Mouse (Mus musculus) spleen, adult 10 weeks (tissue): ENCODE results near the gene Htr1d. TPM values are rescaled to one million over a fixed set of nuclear protein-coding genes. Genes with fewer than 3 reads are reported as not detected.

ENCODE experiments used
- polyA plus RNA-seq: library from polyadenylated mRNA; stranded (reverse); fragments of 350-450 nt; fragmentation: Illumina TruSeq; extraction: RNeasy Lipid Tissue Mini Kit (QIAGEN cat#74804); gene quantifications from one replicate; pipeline ENCODE4 v1.2.3, GENCODE M21; 2015; ENCODE audit warnings: low replicate concordance; ENCODE audit not compliant: insufficient read depth

Gene Htr1d
- polyA plus RNA-seq: not detected

GRCm38 (mm10) chr4:136423224-136423623 is at the start of gene Htr1d:
Gene Htr1d, plus strand, starts transcription at chr4:136423524.

GRCm38 (mm10) chr4:136462086-136462838 is 38.9 kb downstream of the Htr1d start, which contains the start of gene 6030445D17Rik:
Gene 6030445D17Rik, plus strand, starts transcription at chr4:136462250.

GRCm38 (mm10) chr4:136469371-136469903 is 46.1 kb downstream of the Htr1d start, which contains the start of gene Luzp1:
Gene Luzp1, plus strand, starts transcription at chr4:136469761.

Other genes starting within 250 kb of the Htr1d start
- gene Asap3, start 217.2 kb upstream of the Htr1d start, polyA plus RNA-seq: 1.0 TPM
- 1.7 TPM for gene Tcea3, start 175.8 kb upstream of the Htr1d start, polyA plus RNA-seq
- 12.5 TPM for gene Zfp46, start 138.8 kb upstream of the Htr1d start, polyA plus RNA-seq
- 156 TPM for gene Hnrnpr, start 112.6 kb upstream of the Htr1d start, polyA plus RNA-seq
- gene 6030445D17Rik, start 38.7 kb downstream of the Htr1d start, polyA plus RNA-seq: 0.80 TPM
- gene Luzp1, start 46.2 kb downstream of the Htr1d start, polyA plus RNA-seq: 12.1 TPM
- gene Kdm1a, start 179.2 kb downstream of the Htr1d start, polyA plus RNA-seq: 73.2 TPM
- not detected for gene Tex46, start 186.9 kb downstream of the Htr1d start, polyA plus RNA-seq
- gene Lactbl1, start 199.1 kb downstream of the Htr1d start, polyA plus RNA-seq: 0.10 TPM